Comparison of ENCODE assay signal across 19 mouse cellular contexts in genomic region chr3:51222302-51222701, GRCm38 (mm10). TPM values are rescaled to one million over a fixed set of nuclear protein-coding genes. Genes with fewer than 3 reads are reported as not detected.
DNase-seq lines count a peak whose midpoint lies in the region; ATAC-seq and TF ChIP-seq lines count a peak whose summit lies in the region.
"Had no signal": no experiment of that assay in that cellular context is flagged by ENCODE, and none has a peak within 500 bp of the region (broad histone marks: within the 10 kb centered on the region; RNA-seq: fewer than 3 reads in every experiment).

No protein-coding gene starts in this region.

- peak; percentile 35 for DNase-seq in cerebellum, adult 9-11 months
- no peak for DNase-seq in cerebellum, adult 8-10 months
- DNase-seq in heart, adult 11 months = no peak
- peak; percentile 85 for DNase-seq in heart, postnatal 0 days (ENCODE audit: low spot score)
- DNase-seq in adrenal gland, adult 2 months = no peak
- DNase-seq: adrenal gland, postnatal 10 days; cerebellum, adult 18-20 months; forebrain, postnatal 0 days; gastrocnemius, adult 2 months; kidney, adult 2 months; layer of hippocampus, postnatal 36 days; thymus, postnatal 4 days had no signal

- 0 out of 2 replicates have a peak overlapping the region, but pooled peaks have one; percentile 8 for H3K9ac ChIP-seq in heart, embryonic 16.5 days (ENCODE audit: low read length)
- no peak overlapping the region for H3K9ac ChIP-seq in ES-Bruce4 (ENCODE audit: low read depth, poor library complexity, severe bottlenecking)
- H3K9ac ChIP-seq in heart, postnatal 0 days (replicated peaks; ENCODE audit: low read depth, low read length) = no peak overlapping the region
- no peak overlapping the region for H3K9ac ChIP-seq in hindbrain, embryonic 12.5 days
- H3K9ac ChIP-seq: embryonic facial prominence, embryonic 12.5 days; forebrain, postnatal 0 days; liver, embryonic 12.5 days; lung, embryonic 15.5 days had no signal

- H3K27ac ChIP-seq in heart, embryonic 16.5 days (ENCODE audit: low read length) = peak overlapping the region; percentile 56
- H3K27ac ChIP-seq in ES-Bruce4 (ENCODE audit: insufficient read depth, low read length) = peak overlapping the region; percentile 22; the same call in 1 of the 2 replicates
- H3K27ac ChIP-seq in heart, postnatal 0 days (ENCODE audit: low read depth) = peak overlapping the region; percentile 81
- no peak overlapping the region for H3K27ac ChIP-seq in hindbrain, embryonic 12.5 days
- H3K27ac ChIP-seq: embryonic facial prominence, embryonic 12.5 days; liver, embryonic 12.5 days; lung, embryonic 15.5 days had no signal

- H3K36me3 ChIP-seq in heart, embryonic 16.5 days (ENCODE audit: control insufficient read depth, insufficient read depth) = no peaks in the 10 kb centered on the region
- no peaks in the 10 kb centered on the region for H3K36me3 ChIP-seq in ES-Bruce4 (ENCODE audit: control insufficient read depth, insufficient read depth, low read length, poor library complexity, severe bottlenecking)
- H3K36me3 ChIP-seq in heart, postnatal 0 days (replicated peaks; ENCODE audit: control insufficient read depth, insufficient read depth, low read length) = no peaks in the 10 kb centered on the region
- H3K36me3 ChIP-seq in hindbrain, embryonic 12.5 days = no peaks in the 10 kb centered on the region
- H3K36me3 ChIP-seq: embryonic facial prominence, embryonic 12.5 days; lung, embryonic 15.5 days had no signal

- H3K4me3 ChIP-seq in heart, embryonic 16.5 days (ENCODE audit: low read length) = peak overlapping the region; percentile 15; the same call in 1 of the 2 replicates
- no peak overlapping the region for H3K4me3 ChIP-seq in ES-Bruce4 (ENCODE audit: low read depth, low read length)
- H3K4me3 ChIP-seq in heart, postnatal 0 days (ENCODE audit: low read depth, low read length) = no peak overlapping the region
- H3K4me3 ChIP-seq in hindbrain, embryonic 12.5 days = no peak overlapping the region
- H3K4me3 ChIP-seq: embryonic facial prominence, embryonic 12.5 days; gastrocnemius, adult 2 months; liver, embryonic 12.5 days; lung, embryonic 15.5 days had no signal

- no peaks in the 10 kb centered on the region for H3K27me3 ChIP-seq in heart, embryonic 16.5 days (ENCODE audit: control insufficient read depth, insufficient read depth, low read length)
- H3K27me3 ChIP-seq in ES-Bruce4 (ENCODE audit: control insufficient read depth, insufficient read depth, low read length, poor library complexity, severe bottlenecking) = no peaks in the 10 kb centered on the region
- no peaks in the 10 kb centered on the region for H3K27me3 ChIP-seq in heart, postnatal 0 days (ENCODE audit: control insufficient read depth, insufficient read depth, low read length)
- H3K27me3 ChIP-seq in hindbrain, embryonic 12.5 days = no peaks in the 10 kb centered on the region
- H3K27me3 ChIP-seq: embryonic facial prominence, embryonic 12.5 days; lung, embryonic 15.5 days had no signal

- peak overlapping the region; percentile 45 for H3K4me2 ChIP-seq in heart, embryonic 16.5 days (ENCODE audit: low read depth, low read length)
- peak overlapping the region; percentile 44 for H3K4me2 ChIP-seq in heart, postnatal 0 days (ENCODE audit: low read depth, low read length)
- H3K4me2 ChIP-seq in hindbrain, embryonic 12.5 days (replicated peaks) = no peak overlapping the region
- H3K4me2 ChIP-seq: embryonic facial prominence, embryonic 12.5 days; liver, embryonic 12.5 days; lung, embryonic 15.5 days had no signal

- no peak for TF ChIP-seq EP300 in ES-Bruce4 (IDR thresholded peaks at IDR 0.05; ENCODE audit: insufficient read depth, low read depth, low read length)
- no peak for TF ChIP-seq EP300 in heart, postnatal 0 days (IDR thresholded peaks at IDR 0.05; ENCODE audit: low read depth)

- TF ChIP-seq CTCF in ES-Bruce4 (IDR thresholded peaks at IDR 0.05; ENCODE audit: low read depth, low read length) = no peak
- no peak for TF ChIP-seq CTCF in heart, postnatal 0 days (IDR thresholded peaks at IDR 0.05; ENCODE audit: low read depth)

- WGBS in heart, embryonic 16.5 days = 45% methylated on average over 6 of the region's 6 CpGs
- WGBS in heart, postnatal 0 days = 29% methylated on average over 6 of the region's 6 CpGs
- 87% methylated on average over 6 of the region's 6 CpGs for WGBS in hindbrain, embryonic 12.5 days

- no peak for TF ChIP-seq POLR2A in ES-Bruce4 (IDR thresholded peaks at IDR 0.05; ENCODE audit: insufficient read depth, low read length)

- ATAC-seq in heart, embryonic 16.5 days (replicated peaks; ENCODE audit: extremely low read depth, insufficient read depth, low FRiP score) = peak; percentile 24
- ATAC-seq in heart, postnatal 0 days (ENCODE audit: insufficient read depth, low read depth) = peak; percentile 57
- no peak for ATAC-seq in hindbrain, embryonic 12.5 days (ENCODE audit: low FRiP score)
- ATAC-seq: forebrain, postnatal 0 days; hindbrain, embryonic 16.5 days; liver, embryonic 12.5 days had no signal

- H3K9me3 ChIP-seq in heart, embryonic 16.5 days (replicated peaks; ENCODE audit: control insufficient read depth, low read length) = no peaks in the 10 kb centered on the region
- no peaks in the 10 kb centered on the region for H3K9me3 ChIP-seq in ES-Bruce4 (replicated peaks; ENCODE audit: control insufficient read depth, insufficient read depth, low read length, poor library complexity, severe bottlenecking)
- H3K9me3 ChIP-seq in heart, postnatal 0 days (replicated peaks; ENCODE audit: control insufficient read depth, low read length) = no peaks in the 10 kb centered on the region
- no peaks in the 10 kb centered on the region for H3K9me3 ChIP-seq in hindbrain, embryonic 12.5 days (replicated peaks)
- H3K9me3 ChIP-seq: embryonic facial prominence, embryonic 12.5 days; liver, embryonic 12.5 days; lung, embryonic 15.5 days had no signal

- peaks cover 39% of the 10 kb centered on the region for H3K4me1 ChIP-seq in heart, embryonic 16.5 days (ENCODE audit: control insufficient read depth, insufficient read depth, low read length)
- H3K4me1 ChIP-seq in ES-Bruce4 (ENCODE audit: control insufficient read depth, insufficient read depth, low read length) = peaks cover 2% of the 10 kb centered on the region
- H3K4me1 ChIP-seq in heart, postnatal 0 days (ENCODE audit: control insufficient read depth, insufficient read depth) = peaks cover 40% of the 10 kb centered on the region
- peaks cover 22% of the 10 kb centered on the region for H3K4me1 ChIP-seq in hindbrain, embryonic 12.5 days

RNA-seq across cellular contexts. Expression of gene Noct, which starts 1.9 kb away (rescaled TPM):
- 9.8 and 11.1 TPM in 2 replicates for polyA plus RNA-seq in heart, embryonic 16.5 days (2015; fragmentation: Nextera tagmentation; extraction: Ambion mirVana)
- 33.7 and 35.6 TPM in 2 replicates for polyA plus RNA-seq in ES-Bruce4 (2011; ENCODE audit: insufficient read depth, insufficient read length, low read depth, missing spikeins)
- total RNA-seq in heart, postnatal 0 days (2014; rRNA removed; ENCODE audit: low replicate concordance) = 28.1 and 35.6 TPM in 2 replicates
- 8.5 and 11.9 TPM in 2 replicates for polyA plus RNA-seq in heart, postnatal 0 days (2015; fragmentation: Nextera tagmentation; extraction: Ambion mirVana)
- polyA plus RNA-seq in hindbrain, embryonic 12.5 days (2016; fragmentation: Nextera tagmentation; extraction: Ambion mirVana) = 18.5 and 19.3 TPM in 2 replicates
- 10 to 100 TPM; 37.4 to 45.0 TPM for total RNA-seq in adrenal gland, adult 2 months (2021)
- 19.5 and 28.5 TPM in 2 replicates for polyA plus RNA-seq in adrenal gland, adult 2 months (2012; rRNA removed)

Comparison
In these comparisons a context has a peak if more than half of its experiments do, and no peak if none do; other contexts are left out.
1. DNase-seq: peak in cerebellum, adult 9-11 months (single experiment) and heart, postnatal 0 days (single experiment); none in cerebellum, adult 8-10 months (single experiment), heart, adult 11 months (single experiment) and adrenal gland, adult 2 months (single experiment).